Mouse (Mus musculus) embryonic fibroblast, embryonic 13.5 days (primary cell): ENCODE results near the gene Ramp3.

Experiments used
- CTCF ChIP-seq: IDR thresholded peaks from 2 replicates; pipeline ENCODE4 v1.5.1; 2011; ENCODE audit warnings: mild to moderate bottlenecking, control low read depth, low read length, moderate library complexity, borderline replicate concordance; ENCODE audit not compliant: insufficient read depth
- POLR2A ChIP-seq: IDR thresholded peaks from 2 replicates; pipeline ENCODE4 v1.6.1; 2011; ENCODE audit warnings: low read depth, mild to moderate bottlenecking, control low read depth, low read length, moderate library complexity

DNA sequence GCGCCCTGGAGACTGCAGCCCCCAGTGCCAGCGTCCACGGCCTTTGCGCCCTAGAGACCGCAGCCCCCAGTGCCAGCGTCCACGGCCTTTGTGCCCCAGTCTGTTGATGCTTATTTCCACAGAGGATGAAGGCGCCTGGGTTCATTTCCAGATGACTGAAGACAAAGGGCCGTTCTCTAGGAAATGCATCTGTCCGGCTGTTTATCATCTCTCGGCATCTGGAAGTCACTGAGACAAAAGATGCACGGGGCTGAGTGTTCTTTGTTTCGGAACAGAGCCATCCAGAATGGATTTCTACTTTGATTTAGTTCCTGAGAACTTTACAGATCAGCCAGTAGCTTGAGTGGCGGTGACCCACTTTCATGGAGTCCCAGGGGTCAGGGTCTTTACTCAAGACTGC lies 2.9 kb downstream of the Ramp3 start:
- TF ChIP-seq POLR2A, result no peak
- TF ChIP-seq CTCF, result no peak
